Mouse (Mus musculus): Measurements from ENCODE around the gene 4930467E23Rik. TPM values are rescaled to one million over a fixed set of nuclear protein-coding genes. Genes with fewer than 3 reads are reported as not detected.
A peak's percentile ranks its signal among the peaks of the same experiment; 100 is the strongest.
"Not testable (repeated sequence)": the region's sequence is repeated elsewhere in the genome, so short reads cannot be mapped to it uniquely, and the experiment has no call there.

Gene 4930467E23Rik
- total RNA-seq, 2 experiments from 2014 or later, result 0.23 to 0.42 TPM

DNA sequence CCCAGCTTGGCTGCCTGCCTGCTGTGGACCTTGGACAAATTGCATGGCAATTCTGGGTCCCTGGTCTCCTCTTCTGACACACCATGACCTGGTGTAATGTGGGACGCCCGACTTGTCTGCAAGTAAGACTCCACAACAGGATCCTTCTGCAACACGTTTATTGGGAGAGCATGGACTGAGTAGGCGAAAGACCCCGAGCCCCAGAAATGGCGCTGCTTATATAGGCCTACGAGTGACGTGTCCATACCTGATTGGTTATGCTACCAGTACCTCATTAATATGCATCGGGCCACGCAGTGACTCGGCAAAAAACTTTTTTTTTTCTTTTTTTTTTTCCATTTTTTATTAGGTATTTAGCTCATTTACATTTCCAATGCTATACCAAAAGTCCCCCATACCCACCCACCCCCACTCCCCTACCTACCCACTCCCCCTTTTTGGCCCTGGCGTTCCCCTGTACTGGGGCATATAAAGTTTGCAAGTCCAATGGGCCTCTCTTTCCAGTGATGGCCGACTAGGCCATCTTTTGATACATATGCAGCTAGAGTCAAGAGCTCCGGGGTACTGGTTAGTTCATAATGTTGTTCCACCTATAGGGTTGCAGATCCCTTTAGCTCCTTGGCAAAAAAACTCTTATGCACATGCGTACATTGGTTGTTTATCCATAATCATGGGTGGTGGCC, 21.5 kb upstream of the 4930467E23Rik start:
- DNase-seq; intact Hi-C loops (cut with DNase I; ENCODE audit: low total_unique reads): not testable (repeated sequence)

DNA sequence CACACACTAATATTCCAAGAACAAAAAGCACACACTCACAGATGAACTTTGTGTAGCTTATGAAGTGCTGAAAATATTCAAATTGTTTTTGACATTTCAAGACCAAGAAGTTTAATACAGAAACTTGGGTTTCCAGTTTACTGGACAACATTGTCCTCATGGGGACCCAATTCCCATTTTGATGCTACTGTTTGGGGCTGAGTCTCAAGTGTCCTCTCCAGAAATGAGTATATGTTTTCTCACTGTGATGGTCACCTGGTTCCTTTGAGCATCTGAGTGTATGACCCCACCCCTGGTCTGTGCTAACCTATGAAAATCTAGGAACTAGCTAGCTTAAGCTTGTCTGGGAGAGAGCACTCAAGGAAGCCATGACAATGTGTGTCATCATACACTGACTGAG, 20.4 kb upstream of the 4930467E23Rik start:
- DNase-seq; intact Hi-C loops (cut with DNase I; ENCODE audit: low total_unique reads): not testable (repeated sequence)

DNA sequence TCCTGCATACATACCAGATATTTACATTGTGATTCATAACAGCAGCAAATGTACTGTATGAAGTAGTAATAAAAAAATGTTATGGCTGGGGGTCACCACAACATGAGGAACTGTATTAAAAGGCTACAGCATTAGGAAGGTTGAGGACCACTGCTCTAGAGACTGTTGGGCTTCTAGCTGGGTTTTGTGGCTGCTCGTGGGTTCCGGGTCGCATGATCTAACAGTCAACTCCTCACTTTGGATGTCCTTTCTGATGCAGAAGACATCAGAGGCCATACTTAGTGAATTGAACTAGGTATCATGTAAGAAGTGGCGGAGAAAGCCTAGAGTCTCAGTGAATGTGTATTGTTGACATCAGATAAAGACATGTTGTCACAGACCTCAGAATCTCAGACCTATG, 19.9 kb upstream of the 4930467E23Rik start:
- peak; percentile 40 for DNase-seq
- intact Hi-C loops (cut with DNase I; ENCODE audit: low total_unique reads), result not testable (repeated sequence)

DNA sequence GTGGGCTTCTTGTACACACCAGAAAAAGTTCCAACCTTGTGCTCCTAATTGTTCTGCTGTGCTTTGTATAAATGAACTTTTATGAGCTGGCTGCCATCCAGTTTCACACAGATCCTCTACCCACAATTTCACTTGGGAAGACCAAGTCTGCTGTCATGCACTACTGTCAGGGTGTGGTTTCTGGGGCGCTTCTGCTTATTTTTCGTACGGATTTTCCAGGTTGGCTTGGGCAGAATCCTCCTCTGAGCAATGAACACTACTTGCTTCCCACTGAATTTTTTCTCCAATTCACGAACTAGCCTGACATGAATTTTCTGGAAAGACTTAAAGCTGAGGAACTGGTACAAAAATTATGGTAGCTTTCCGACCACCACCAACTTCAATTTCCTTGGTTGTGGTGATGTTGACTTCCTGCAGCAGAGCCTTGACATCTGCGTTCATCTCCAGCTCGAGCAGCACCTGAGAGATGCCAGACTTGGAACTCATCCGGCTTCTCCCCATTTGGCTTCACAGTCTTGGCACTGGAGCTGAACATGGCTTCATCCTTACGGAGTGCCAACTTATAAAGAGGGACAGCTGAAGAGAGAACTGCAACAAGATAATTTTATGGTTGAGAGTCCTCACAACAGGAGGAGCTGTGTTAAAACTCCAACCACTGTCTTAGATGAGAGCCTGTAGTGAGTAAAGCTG, 18.1 kb upstream of the 4930467E23Rik start:
- intact Hi-C loops (cut with DNase I; ENCODE audit: low total_unique reads); DNase-seq: not testable (repeated sequence)

- DNase-seq; intact Hi-C loops (cut with DNase I; ENCODE audit: low total_unique reads): not testable (repeated sequence)
These were observed 17.1 kb upstream of the 4930467E23Rik start for GRCm38 (mm10) chr8:19712227-19712750.

DNA sequence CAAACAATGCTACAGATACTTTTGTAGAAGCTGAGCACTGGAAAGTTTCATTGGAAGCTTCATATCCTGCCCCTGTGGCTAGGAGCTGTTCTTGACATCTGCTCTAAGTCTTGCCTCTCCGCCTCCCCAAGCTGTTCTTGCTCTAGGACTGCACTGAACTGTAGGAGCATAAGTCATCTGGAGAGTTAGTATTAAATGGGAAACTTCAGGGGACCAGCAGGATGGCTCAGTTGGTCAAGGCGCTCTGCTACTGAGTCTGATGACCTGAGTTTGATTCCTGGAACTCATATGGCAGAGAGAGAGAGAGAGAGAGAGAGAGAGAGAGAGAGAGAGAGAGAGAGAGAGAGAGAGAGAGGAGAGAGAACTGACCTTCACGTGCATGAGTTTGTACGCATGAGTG, 16.6 kb upstream of the 4930467E23Rik start:
- DNase-seq; intact Hi-C loops (cut with DNase I; ENCODE audit: low total_unique reads): not testable (repeated sequence)

- intact Hi-C loops (cut with DNase I; ENCODE audit: low total_unique reads), result not testable (repeated sequence)
- peak; percentile 32 for DNase-seq
These were observed 16.0 kb upstream of the 4930467E23Rik start for GRCm38 (mm10) chr8:19713232-19713834.

- DNase-seq; intact Hi-C loops (cut with DNase I; ENCODE audit: low total_unique reads): not testable (repeated sequence)
These were observed 14.9 kb upstream of the 4930467E23Rik start for GRCm38 (mm10) chr8:19714426-19714825.

DNA sequence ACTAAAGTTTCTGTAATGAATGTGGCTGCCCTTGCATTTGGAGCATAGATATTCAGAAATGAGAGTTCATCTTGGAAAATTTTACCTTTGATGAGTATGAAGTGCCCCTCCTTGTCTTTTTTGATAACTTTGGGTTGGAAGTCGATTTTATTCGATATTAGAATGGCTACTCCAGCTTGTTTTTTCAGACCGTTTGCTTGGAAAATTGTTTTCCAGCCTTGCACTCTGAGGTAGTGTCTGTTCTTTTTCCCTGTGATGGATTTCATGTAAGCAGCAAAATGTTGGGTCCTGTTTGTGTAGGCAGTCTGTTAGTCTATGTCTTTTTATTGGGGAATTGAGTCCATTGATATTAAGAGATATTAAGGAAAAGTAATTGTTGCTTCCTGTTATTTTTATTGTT, 14.1 kb upstream of the 4930467E23Rik start:
- DNase-seq, result not testable (repeated sequence)

GRCm38 (mm10) chr8:19717851-19718250, 11.5 kb upstream of the 4930467E23Rik start:
- DNase-seq; intact Hi-C loops (cut with DNase I; ENCODE audit: low total_unique reads): not testable (repeated sequence)

More for the DNA sequence above, 14.1 kb upstream of the 4930467E23Rik start:
- intact Hi-C loops (cut with DNase I; ENCODE audit: low total_unique reads), result not testable (repeated sequence)

GRCm38 (mm10) chr8:19719513-19719912, 9.9 kb upstream of the 4930467E23Rik start:
- intact Hi-C loops (cut with DNase I; ENCODE audit: low total_unique reads); DNase-seq: not testable (repeated sequence)

- DNase-seq; intact Hi-C loops (cut with DNase I; ENCODE audit: low total_unique reads): not testable (repeated sequence)
These were observed 4.5 kb upstream of the 4930467E23Rik start for GRCm38 (mm10) chr8:19724871-19725270.

GRCm38 (mm10) chr8:19751773-19752172, 22.4 kb downstream of the 4930467E23Rik start:
- intact Hi-C loops (cut with DNase I; ENCODE audit: low total_unique reads); DNase-seq: not testable (repeated sequence)

GRCm38 (mm10) chr8:19754178-19754577, 24.8 kb downstream of the 4930467E23Rik start:
- DNase-seq; intact Hi-C loops (cut with DNase I; ENCODE audit: low total_unique reads): not testable (repeated sequence)

DNA sequence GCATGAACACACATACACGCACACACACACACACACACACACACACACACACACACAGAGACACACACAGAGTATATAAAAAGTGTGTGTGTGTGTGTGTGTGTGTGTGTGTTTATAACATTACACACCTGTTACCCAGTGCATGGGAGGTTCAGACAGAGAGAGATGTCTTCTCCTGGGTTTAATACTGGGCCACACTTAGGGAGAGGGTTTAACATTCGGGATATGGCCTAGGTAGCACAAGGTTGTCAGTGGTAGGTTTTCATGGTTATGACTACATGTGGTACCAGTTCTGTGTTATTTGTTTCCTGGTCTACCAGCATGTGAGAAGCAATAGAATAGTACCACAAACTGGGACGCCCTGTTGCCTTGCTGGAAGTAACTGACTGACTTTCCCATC, 25.6 kb downstream of the 4930467E23Rik start:
- DNase-seq; intact Hi-C loops (cut with DNase I; ENCODE audit: low total_unique reads): not testable (repeated sequence)

DNA sequence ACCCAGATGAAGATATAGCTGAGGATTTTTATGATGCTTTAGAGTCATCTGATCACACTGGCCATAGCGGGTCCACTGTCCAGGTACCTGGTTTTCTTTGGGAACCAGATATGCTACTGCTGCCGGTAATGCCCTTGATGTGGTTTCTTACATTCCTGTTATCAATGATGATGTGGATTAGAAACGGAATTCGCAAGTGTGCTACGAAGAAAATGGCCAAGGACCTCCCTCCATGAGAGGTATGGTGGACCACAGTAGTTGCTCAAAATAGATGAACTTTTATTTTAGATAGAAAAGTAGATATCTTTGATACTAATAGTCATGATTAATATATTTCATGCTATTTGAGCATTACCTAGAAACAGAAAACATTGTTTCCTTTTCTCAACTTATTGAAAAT, 32.3 kb downstream of the 4930467E23Rik start:
- intact Hi-C loops (cut with DNase I; ENCODE audit: low total_unique reads); DNase-seq: not testable (repeated sequence)

- intact Hi-C loops (cut with DNase I; ENCODE audit: low total_unique reads), result not testable (repeated sequence)
- DNase-seq, result peak; percentile 22
These were observed 33.6 kb downstream of the 4930467E23Rik start for GRCm38 (mm10) chr8:19762860-19763592.

DNA sequence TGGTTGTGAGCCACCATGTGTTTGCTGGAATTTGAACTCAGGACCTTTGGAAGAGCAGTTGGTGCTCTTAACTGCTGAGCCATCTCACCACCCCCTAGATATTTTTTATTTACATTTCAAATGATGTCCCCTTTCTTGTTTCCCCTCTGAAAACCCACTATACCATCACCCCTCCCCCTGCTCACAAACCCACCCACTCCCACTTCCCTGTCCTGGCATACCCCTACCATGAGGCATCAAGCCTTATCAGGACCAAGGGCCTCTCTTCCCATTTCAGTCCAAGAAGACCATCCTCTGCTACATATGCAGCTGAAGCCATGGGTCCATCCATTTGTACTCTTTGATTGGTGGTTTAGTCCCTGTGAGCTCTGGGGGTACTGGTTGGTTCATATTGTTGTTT, 36.2 kb downstream of the 4930467E23Rik start:
- intact Hi-C loops (cut with DNase I; ENCODE audit: low total_unique reads), result not testable (repeated sequence)
- peak; percentile 30 for DNase-seq

- DNase-seq; intact Hi-C loops (cut with DNase I; ENCODE audit: low total_unique reads): not testable (repeated sequence)
These were observed 44.1 kb downstream of the 4930467E23Rik start for GRCm38 (mm10) chr8:19773461-19773860.
